22 mouse cellular contexts compared by ENCODE assay signal in genomic region chr17:32110980-32111780, GRCm38 (mm10). TPM values are rescaled to one million over a fixed set of nuclear protein-coding genes. Genes with fewer than 3 reads are reported as not detected.
DNase-seq lines count a peak whose midpoint lies in the region; ATAC-seq lines count a peak whose summit lies in the region.
"Had no signal": no experiment of that assay in that cellular context is flagged by ENCODE, and none has a peak within 500 bp of the region (broad histone marks: within the 10 kb centered on the region; RNA-seq: fewer than 3 reads in every experiment).

No protein-coding gene starts in this region.

- no peak overlapping the region for H3K4me3 ChIP-seq in heart, embryonic 14.5 days (ENCODE audit: control insufficient read depth in 1 of 2, insufficient read depth in 1 of 2, low read depth in 1 of 2, low read length in 2 of 2)
- H3K4me3 ChIP-seq in heart, embryonic 11.5 days (ENCODE audit: low read depth, low read length), result no peak overlapping the region
- H3K4me3 ChIP-seq in megakaryocyte, embryonic 14.5 days (replicated peaks), result peak overlapping the region; percentile 78
- no peak overlapping the region for H3K4me3 ChIP-seq in stomach, embryonic 15.5 days (replicated peaks)
- H3K4me3 ChIP-seq: embryonic facial prominence, embryonic 12.5 days; hindbrain, embryonic 12.5 days; layer of hippocampus, adult 2 months; limb, embryonic 10.5 days; midbrain, embryonic 12.5 days; myocyte had no signal

- H3K4me2 ChIP-seq in heart, embryonic 14.5 days (ENCODE audit: low read length), result no peak overlapping the region
- H3K4me2 ChIP-seq in heart, embryonic 11.5 days, result no peak overlapping the region
- H3K4me2 ChIP-seq in stomach, embryonic 15.5 days, result no peak overlapping the region
- H3K4me2 ChIP-seq: embryonic facial prominence, embryonic 12.5 days; hindbrain, embryonic 12.5 days; midbrain, embryonic 12.5 days had no signal

- H3K4me1 ChIP-seq in heart, embryonic 14.5 days (ENCODE audit: control insufficient read depth in 2 of 2, insufficient read depth in 2 of 2, low read length in 2 of 2), result peaks cover 14 to 29% of the 10 kb centered on the region in 2 experiments
- peaks cover 8% of the 10 kb centered on the region for H3K4me1 ChIP-seq in heart, embryonic 11.5 days (ENCODE audit: control insufficient read depth, insufficient read depth, low read length)
- peaks cover 97% of the 10 kb centered on the region for H3K4me1 ChIP-seq in megakaryocyte, embryonic 14.5 days
- H3K4me1 ChIP-seq in stomach, embryonic 15.5 days, result peaks cover 15% of the 10 kb centered on the region

- H3K27ac ChIP-seq in heart, embryonic 14.5 days (replicated peaks in 1 of 2; ENCODE audit: control insufficient read depth in 1 of 2, insufficient read depth in 1 of 2, low read depth in 2 of 2, low read length in 2 of 2), result peak overlapping the region in 1 of 2 experiments; percentile 41; a peak in 2 of 4 replicates
- H3K27ac ChIP-seq in heart, embryonic 11.5 days (ENCODE audit: low read depth, low read length), result no peak overlapping the region
- peak overlapping the region; percentile 26; the same call in 1 of the 2 replicates for H3K27ac ChIP-seq in stomach, embryonic 15.5 days
- H3K27ac ChIP-seq: hindbrain, embryonic 12.5 days; kidney, postnatal 0 days; layer of hippocampus, adult 2 months; limb, embryonic 10.5 days; midbrain, embryonic 12.5 days had no signal

- H3K9me3 ChIP-seq in heart, embryonic 14.5 days (ENCODE audit: control insufficient read depth, low read length), result no peaks in the 10 kb centered on the region
- no peaks in the 10 kb centered on the region for H3K9me3 ChIP-seq in heart, embryonic 11.5 days (replicated peaks; ENCODE audit: control insufficient read depth, low read length)
- H3K9me3 ChIP-seq in megakaryocyte, embryonic 14.5 days, result peaks cover 2% of the 10 kb centered on the region
- no peaks in the 10 kb centered on the region for H3K9me3 ChIP-seq in stomach, embryonic 15.5 days
- H3K9me3 ChIP-seq: embryonic facial prominence, embryonic 12.5 days; hindbrain, embryonic 12.5 days; limb, embryonic 10.5 days; midbrain, embryonic 12.5 days had no signal

- 77% methylated on average over 10 of the region's 10 CpGs for WGBS in heart, embryonic 14.5 days
- 75% methylated on average over 10 of the region's 10 CpGs for WGBS in heart, embryonic 11.5 days (ENCODE audit: insufficient replicate concordance)
- WGBS in stomach, embryonic 15.5 days, result 72% methylated on average over 10 of the region's 10 CpGs

- peak overlapping the region; percentile 41; the same call in 1 of the 2 replicates for H3K9ac ChIP-seq in heart, embryonic 14.5 days (ENCODE audit: low read length)
- H3K9ac ChIP-seq in heart, embryonic 11.5 days (ENCODE audit: low read depth, low read length), result no peak overlapping the region
- H3K9ac ChIP-seq in stomach, embryonic 15.5 days, result no peak overlapping the region
- H3K9ac ChIP-seq: hindbrain, embryonic 12.5 days; midbrain, embryonic 12.5 days had no signal

- DNase-seq in adrenal gland, adult 2 months, result peak; percentile 49
- no peak for DNase-seq in adrenal gland, postnatal 4 days (ENCODE audit: low spot score in 2 of 2)
- no peak for DNase-seq in layer of hippocampus, adult 18-20 months (ENCODE audit: low spot score in 2 of 2)
- DNase-seq: cerebellum, adult 18-20 months; gastrocnemius, postnatal 14 days; lung, adult 2 months; lung, postnatal 4 days; retina, postnatal 1 day; right cerebral cortex, postnatal 4 days had no signal

- ATAC-seq in heart, embryonic 14.5 days (ENCODE audit: insufficient number of reproducible peaks, insufficient read depth, low FRiP score, low read depth), result no peak
- ATAC-seq in heart, embryonic 11.5 days (replicated peaks; ENCODE audit: insufficient number of reproducible peaks, low FRiP score, low TSS enrichment), result no peak
- ATAC-seq in megakaryocyte, adult 5-6 weeks (ENCODE audit: poor library complexity, severe bottlenecking), result no peak
- no peak for ATAC-seq in stomach, embryonic 15.5 days (ENCODE audit: insufficient read depth, low FRiP score, low read depth)
- ATAC-seq: CD4-positive, CD25-positive, alpha-beta regulatory T cell, adult 4 months had no signal

- no peaks in the 10 kb centered on the region for H3K27me3 ChIP-seq in heart, embryonic 14.5 days (ENCODE audit: control insufficient read depth, insufficient read depth, low read length)
- H3K27me3 ChIP-seq in heart, embryonic 11.5 days (ENCODE audit: control insufficient read depth, insufficient read depth, low read length), result peaks cover 6% of the 10 kb centered on the region; the same call in 1 of the 2 replicates
- no peaks in the 10 kb centered on the region for H3K27me3 ChIP-seq in megakaryocyte, embryonic 14.5 days (replicated peaks)
- H3K27me3 ChIP-seq in stomach, embryonic 15.5 days (replicated peaks), result 0 out of 2 replicates have a peak, but pooled peaks cover 5% of the 10 kb centered on the region

- no peaks in the 10 kb centered on the region for H3K36me3 ChIP-seq in heart, embryonic 14.5 days (ENCODE audit: control insufficient read depth, insufficient read depth, low read length)
- H3K36me3 ChIP-seq in heart, embryonic 11.5 days (ENCODE audit: control insufficient read depth, insufficient read depth, low read length), result no peaks in the 10 kb centered on the region
- H3K36me3 ChIP-seq in megakaryocyte, embryonic 14.5 days (replicated peaks; ENCODE audit: low read length), result peaks cover 12% of the 10 kb centered on the region
- no peaks in the 10 kb centered on the region for H3K36me3 ChIP-seq in stomach, embryonic 15.5 days
- H3K36me3 ChIP-seq: embryonic facial prominence, embryonic 12.5 days; hindbrain, embryonic 12.5 days; limb, embryonic 10.5 days; midbrain, embryonic 12.5 days had no signal

RNA-seq across cellular contexts. Expression of gene Notch3, which starts 55.5 kb away (rescaled TPM):
- 10 to 100 TPM in 1 of 2 experiments, 1 to 10 TPM in 1; 5.6 to 11.7 TPM for total RNA-seq in adrenal gland, adult 2 months (2021)
- 35.5 and 44.3 TPM in 2 replicates for polyA plus RNA-seq in adrenal gland, adult 2 months (2012; rRNA removed)
- total RNA-seq in adrenal gland, postnatal 4 days (2021), result 10 to 100 TPM; 24.4 to 26.7 TPM
- 5.1 and 6.6 TPM in 2 replicates for polyA plus RNA-seq in heart, embryonic 14.5 days (2014; fragmentation: Nextera tagmentation; extraction: Ambion mirVana)
- 6.8 and 6.9 TPM in 2 replicates for polyA plus RNA-seq in heart, embryonic 11.5 days (2014; fragmentation: Nextera tagmentation; extraction: Ambion mirVana)
- polyA plus RNA-seq in megakaryocyte, embryonic 14.5 days (2012; ENCODE audit: insufficient read depth, low replicate concordance), result 0.23 and 1.4 TPM in 2 replicates
- 0.18 TPM in 1 of 2 replicates, not detected in the other for total RNA-seq in megakaryocyte, adult 5-6 weeks (2015)
- total RNA-seq in megakaryocyte, adult 5-6 weeks (2017), result 0.04 and 0.08 TPM in 2 replicates
- 13.1 and 14.2 TPM in 2 replicates for polyA plus RNA-seq in stomach, embryonic 15.5 days (2015; fragmentation: Nextera tagmentation; extraction: Ambion mirVana)
- total RNA-seq in layer of hippocampus, adult 18-20 months (2021), result 1 to 10 TPM; 4.4 to 5.0 TPM
